Mouse (Mus musculus) urinary bladder, adult 18-20 months (tissue): ENCODE measurements around the gene Gm9918.

Experiments used
- DNase-seq, 2 experiments: peaks; one replicate each; pipeline ENCODE4 v3.0.0; 2022; ENCODE audit warnings: low spot score in 2 of 2, mixed read lengths in 2 of 2

The Gm9918 gene

DNA sequence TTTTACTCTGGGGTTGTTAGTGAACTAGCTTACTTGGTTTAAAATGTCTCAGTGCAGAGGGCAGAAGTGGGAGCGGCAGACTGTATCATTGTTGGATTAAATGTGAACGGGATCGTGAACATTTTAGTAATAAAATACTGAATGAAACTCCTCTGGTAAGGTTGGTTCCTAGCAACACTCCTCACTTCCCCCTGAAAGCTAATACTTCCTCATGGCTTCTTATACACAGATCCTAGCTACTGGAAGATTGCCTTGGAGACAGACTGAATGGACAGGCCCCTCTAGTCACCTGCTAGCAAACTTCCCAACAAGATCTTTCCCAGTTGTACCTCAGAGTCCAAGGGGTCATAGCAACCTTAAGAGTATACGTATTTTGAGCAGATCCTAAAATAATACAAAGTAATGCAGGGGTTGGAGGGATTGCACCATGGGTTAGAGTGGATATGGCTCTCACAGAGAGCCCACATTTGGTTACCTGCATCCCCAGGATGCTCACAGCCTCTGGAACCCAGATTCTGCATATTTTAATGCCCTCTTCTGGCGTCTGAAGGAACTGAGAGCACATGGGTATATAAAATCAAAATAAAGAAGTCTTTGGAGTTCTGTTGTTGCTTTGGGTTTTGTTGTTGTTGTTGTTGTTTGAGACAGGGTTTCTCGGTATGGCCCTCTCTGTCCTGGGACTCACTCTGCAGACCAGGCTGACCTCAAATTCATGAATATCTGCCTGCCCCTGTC is 3.8 kb downstream of the Gm9918 start:
- no peak for DNase-seq

DNA sequence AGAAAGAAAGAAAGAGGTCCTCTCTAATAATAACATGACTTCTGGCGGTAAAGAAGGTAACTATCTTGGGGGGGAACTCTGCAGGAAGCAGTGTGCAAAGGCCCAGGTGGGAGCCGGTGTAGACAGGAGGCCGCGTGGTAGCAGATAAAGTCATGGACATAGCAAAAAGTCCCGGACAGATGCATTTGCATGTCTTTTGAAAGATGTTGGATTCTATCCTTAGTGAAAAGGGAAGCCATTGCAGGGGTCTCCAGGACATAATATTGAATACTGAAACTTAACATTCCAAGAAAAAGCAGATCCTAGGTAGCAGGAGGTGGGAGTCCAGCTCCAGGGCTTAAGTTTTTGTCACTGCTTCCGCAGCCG is 8.3 kb downstream of the Gm9918 start:
- no peak for DNase-seq

DNA sequence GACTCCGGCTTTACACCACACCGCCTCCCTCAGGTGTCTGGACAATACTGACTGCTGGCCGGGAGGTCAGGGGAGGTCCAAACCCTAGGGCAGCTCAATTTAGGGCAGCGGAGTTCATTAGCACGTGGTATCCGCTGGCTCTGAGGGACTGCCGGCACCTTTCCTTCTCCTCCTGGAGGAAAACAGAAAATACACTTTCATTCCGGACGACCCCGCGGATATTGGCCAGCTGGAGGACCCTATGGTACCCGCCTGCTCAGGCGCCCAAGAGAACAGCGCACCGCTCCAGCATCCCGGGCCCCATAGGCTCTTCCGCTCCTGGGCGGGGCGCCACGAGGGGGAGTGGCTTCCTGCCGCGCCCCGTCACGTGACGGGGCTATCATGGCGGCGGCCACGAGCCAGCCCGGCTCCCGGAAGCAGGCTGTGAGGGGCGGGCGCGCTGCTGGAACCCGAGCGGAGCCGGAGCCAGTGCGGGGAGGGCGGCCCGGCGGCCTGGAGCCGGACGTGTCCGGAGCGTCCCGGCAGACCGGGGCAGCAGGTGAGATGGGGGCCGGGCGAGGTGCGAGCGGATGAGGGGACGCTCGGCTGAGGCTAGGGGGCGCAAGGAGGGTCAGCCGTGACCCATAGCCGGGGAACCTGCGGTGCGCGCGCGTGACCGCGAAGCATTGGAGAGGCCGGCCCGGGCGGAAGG is 8.9 kb downstream of the Gm9918 start, which contains the start of gene Mfsd5:
Gene Mfsd5 (plus strand): TSS at position 363 of the 691 bp plus-strand sequence.
- DNase-seq: peak; percentile 80 to 81

DNA sequence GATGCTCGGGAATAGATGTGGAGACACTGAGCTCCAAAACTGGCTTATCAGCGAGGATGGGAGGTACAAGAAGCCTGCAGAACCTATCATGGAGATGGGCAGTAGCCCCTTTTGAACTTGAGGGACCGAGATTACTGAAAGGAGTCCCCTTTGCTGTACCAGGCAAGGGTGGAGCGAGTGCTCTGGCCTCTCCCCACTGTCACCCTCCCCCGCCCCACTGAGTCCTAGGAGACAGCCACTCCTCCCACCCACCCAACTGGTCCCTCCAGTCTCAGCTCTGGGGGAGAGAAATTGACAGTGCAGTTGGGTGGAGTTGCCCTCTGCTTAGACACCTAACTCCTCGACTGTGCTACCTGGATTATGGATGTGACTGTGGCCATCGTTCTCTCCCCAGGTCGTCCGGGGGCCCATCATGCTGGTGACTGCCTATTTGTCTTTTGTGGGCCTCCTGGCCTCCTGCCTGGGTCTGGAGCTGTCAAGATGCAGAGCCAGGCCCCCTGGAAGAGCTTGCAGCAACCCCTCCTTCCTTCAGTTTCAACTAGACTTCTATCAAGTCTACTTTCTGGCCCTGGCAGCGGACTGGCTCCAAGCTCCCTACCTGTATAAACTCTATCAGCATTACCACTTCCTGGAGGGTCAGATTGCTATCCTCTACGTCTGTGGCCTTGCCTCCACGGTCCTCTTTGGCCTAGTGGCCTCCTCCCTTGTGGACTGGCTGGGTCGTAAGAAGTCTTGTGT is 9.6 kb downstream of the Gm9918 start:
- peak in 1 of 2 experiments; percentile 31 for DNase-seq

DNA sequence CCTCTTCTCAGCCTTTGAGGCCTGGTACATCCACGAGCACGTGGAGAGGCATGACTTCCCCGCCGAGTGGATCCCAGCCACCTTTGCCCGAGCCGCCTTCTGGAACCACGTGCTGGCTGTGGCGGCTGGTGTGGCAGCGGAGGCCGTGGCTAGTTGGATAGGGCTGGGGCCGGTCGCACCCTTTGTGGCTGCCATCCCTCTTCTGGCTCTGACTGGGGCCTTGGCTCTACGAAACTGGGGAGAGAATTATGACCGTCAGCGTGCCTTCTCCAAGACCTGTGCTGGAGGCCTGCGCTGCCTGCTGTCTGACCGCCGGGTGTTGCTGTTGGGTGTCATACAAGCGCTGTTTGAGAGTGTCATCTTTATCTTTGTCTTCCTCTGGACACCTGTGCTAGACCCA is 10.3 kb downstream of the Gm9918 start:
- peak in 1 of 2 experiments; percentile 16 for DNase-seq

DNA sequence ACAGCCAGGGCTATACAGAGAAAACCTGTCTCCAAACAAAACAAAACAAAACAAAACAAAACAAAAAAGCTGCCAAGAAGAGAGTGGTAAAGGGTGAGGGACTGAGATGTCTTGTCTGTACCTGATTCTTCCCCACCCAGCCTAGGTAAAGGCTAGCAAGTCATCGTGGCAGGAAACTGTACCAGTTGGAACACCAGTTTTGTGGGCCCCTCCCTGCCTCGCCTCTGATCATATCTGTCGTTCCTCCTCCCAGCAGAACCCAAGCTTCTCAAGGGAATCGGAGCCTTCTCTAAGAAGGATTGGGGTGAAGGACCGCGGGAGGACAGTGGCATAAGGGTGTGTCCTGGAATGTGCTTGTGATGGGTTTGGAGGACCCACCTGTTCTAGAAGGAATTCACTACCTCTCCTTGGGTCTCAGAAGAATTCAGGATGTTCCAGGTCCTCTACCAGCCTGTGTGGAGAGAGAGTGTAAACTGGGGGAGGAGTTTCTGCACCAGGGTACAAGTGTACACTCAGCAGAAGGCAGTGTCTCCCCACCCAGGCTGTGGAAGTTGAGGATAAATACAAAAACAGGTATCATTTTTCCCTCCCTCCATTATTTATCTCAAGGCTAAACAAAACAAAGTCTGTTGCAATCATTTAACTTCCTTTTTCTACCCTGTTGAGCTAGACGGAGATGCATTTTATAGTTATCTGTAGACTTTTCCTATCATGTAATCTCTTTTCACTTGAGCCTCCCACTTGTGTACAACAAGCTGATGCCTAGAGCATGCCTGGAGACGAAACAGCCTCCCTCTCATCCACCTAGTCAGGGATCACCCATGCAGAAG is 12.3 kb downstream of the Gm9918 start:
- peak in 1 of 2 experiments; percentile 64 for DNase-seq

DNA sequence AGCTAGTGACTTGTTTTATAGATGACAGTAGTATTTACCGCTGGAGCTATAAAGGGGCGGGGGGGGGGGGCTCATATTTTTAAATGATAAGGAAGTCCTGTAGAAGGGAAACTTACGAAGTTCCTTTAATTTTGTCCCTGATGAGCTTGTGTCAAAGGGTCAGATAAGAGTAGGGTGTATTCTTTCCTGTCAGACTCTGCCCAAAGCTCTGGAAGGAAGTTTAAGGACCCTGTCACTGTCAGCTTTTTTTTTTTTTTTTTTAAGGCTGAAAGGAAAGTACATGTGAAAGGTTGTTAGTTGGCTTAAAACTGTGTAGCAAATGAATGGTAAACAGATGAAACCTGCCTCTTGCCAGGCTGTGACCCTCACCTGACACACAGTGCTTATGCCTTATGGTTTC is 13.3 kb downstream of the Gm9918 start:
- no peak for DNase-seq

DNA sequence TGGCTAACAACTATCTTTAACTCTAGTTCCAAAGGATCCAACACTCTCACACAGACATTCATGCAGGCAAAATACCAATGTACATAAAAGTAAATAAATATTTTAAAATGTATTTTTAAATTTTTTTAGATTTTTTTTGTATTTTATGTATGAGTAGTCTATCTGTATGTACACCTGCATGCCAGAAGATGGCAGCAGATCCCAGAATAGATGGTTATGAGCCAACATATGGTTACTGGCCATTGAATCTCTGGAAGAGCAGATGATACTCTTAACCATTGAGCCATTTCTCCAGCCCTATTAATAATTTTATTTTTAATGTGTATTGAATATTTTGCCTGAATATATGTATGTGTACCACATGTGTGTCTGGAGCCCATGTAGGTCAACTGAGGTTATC is 17.0 kb downstream of the Gm9918 start:
- DNase-seq: no peak

DNA sequence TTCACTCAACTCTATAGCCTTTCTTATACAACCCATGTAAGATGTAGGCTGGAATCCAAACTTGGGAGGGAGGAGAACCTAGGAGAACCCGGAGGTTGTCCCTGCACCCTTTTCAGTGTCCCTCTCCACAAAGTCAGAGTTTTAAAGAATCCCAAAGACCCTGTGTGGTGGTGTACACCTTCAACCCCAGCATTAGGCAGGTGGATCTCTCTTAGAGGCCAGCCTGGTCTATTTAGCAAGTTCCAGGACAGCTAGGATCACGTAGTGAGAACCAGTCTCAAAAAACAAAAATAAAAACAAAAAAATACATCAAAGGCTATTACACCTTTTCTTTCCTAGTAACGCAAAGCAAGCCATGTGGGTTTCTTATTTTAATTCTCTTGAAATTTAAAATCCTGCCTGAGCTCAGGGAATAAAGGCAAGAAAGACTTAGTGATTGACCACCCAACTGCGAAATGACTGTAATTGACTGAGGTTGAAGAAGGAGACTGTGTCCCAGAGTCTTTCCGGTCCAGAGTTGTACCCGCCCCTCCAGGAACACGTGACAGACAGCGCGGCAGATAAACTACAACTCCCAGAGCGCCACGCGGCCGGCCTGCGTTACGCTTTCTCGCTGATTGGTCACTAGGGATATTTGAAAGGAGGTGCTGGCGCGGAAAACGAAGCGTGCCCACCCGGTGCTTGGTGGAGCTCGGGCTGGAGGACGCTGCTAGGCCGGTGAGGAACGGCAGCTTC is 25.4 kb downstream of the Gm9918 start, which contains the start of gene Espl1:
Gene Espl1 (plus strand): TSS at position 634 of the 735 bp plus-strand sequence.
- peak; percentile 89 to 92 for DNase-seq

DNA sequence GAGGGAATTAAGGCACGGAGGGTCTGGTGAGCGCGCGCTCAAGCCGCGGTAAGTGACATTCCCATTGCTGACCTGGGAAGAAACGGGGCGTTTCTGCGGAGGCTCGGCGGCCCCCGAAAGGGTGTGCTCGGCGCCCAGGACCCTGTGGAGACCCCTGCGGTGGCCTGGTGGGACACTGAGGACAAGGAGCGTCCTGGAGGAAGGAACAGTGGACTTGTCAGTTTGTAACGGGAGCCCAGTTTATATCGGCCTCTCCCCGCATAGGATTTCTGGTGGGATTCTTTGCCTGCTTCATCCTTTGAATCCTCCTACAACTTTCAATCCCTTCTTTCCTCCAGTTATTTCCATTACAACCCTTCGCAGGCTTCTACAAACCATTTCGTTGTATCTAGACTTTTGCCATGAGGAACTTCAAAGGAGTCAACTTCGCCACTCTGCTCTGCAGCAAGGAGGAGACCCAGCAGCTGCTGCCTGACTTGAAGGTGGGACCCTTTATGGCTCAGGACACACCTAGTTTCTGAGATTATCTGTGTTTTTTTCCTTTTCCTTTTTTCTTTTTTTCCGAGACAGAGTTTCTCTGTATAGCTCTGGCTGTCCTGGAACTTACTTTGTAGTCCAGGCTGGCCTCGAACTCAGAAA is 26.1 kb downstream of the Gm9918 start:
- no peak for DNase-seq

DNA sequence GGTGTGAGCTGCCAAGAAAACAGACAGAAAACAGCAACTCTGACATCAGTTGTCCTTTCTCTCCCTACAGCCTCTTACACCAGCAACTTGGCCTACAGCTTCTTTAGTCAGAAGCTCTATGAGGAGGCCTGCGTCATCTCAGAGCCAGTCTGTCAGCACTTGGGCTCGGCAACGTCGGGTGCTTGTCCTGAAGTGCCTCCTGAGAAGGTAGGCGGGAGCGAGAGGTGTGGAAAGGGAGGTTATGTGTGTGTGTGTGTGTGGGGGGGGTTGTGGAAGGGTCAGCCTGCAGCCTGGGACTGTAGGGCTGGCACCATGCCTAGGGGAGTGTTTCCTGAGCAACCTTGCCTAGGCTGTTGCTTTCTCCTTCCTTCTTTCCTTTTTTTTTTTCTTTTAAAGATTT is 32.2 kb downstream of the Gm9918 start:
- no peak for DNase-seq

DNA sequence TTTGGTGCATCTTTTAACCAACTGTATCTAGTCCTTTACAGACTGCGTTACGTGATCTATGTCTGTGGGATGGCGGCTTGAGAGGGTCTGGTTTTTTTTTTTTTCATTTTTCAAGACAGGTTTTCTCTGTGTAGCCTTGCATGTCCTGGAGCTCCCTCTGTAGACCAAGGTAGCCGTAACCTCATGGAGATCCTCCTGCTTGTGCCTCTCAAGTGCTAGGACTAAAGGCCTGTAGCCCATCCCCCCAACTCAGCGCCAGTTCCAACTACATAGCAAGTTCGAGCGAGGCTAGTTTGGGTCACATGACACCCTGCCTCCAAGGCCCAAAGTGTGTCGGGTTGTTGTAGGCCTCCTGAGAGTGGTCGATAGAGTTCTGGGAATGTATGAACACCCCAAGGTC is 38.4 kb downstream of the Gm9918 start:
- no peak for DNase-seq

DNA sequence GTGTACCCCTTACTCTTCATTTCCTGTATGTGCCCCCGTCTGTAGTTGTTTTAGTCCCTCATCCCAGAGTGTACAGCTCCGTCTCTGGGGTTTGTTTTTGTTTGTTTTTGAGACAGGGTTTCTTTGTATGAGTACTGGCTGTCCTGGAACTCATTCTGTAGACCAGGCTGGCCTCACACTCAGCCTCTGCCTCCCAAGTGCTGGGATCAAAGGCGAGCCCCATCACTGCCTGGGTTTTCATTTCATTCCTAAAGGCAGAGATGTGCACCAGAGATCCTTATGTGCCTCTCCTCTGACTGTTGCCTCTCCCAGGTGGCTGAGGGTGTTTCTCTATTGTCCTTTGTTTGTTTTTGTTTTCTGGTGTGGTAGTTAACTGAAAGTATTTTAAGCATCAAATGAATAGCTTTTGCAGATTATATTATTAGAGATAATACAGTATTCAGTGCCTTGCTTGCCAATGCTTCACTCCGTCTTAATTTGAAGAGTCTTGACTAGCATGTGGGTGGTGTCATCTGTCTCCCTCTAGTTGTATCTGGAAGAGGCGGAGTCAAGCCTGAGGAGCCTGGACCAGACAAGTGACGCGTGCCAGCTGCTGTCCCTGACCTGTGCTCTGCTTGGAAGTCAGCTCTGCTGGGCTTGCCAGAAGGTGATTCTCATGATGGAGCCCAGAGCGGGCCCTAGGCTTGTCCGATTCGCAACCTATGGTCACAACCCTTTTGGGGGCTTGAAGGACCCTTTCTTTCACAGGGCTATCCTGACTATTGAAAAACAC is 39.9 kb downstream of the Gm9918 start:
- peak in 1 of 2 experiments; percentile 27 for DNase-seq

DNA sequence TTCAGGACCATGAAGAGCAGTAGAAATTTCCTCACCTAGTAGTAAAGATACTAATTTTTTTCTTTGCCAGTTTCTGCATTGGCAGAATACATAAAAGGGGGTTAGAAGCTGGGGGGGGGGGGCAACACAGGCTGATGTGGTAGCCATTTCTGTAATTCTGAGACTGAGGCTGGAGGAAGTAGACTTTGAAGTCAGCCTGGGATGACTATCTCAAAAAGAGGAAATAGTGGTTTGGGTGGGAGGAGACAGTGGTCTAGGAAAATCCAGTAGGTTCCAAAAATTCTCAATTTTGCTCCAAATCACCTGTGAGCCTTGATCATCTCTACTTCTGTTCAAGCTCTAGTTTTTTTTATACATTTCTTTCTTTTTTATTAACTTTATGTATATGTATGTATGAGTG is 41.1 kb downstream of the Gm9918 start:
- DNase-seq: no peak

DNA sequence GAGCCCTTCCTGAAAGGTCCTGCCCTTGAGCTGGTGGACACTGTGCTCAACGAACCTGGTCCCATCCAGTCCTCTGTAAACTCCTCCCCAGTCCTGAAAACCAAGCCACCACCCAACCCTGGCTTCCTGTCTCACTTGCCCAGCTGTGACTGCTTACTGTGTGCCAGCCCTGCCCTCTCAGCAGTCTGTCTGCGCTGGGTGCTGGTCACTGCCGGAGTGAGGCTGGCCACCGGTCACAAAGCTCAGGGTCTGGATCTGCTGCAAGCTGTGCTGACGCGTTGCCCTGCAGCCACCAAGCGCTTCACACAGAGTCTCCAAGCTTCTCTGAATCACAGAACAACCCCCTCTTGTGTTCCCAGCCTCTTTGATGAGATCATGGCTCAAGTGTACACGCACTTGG is 44.9 kb downstream of the Gm9918 start:
- DNase-seq: no peak

DNA sequence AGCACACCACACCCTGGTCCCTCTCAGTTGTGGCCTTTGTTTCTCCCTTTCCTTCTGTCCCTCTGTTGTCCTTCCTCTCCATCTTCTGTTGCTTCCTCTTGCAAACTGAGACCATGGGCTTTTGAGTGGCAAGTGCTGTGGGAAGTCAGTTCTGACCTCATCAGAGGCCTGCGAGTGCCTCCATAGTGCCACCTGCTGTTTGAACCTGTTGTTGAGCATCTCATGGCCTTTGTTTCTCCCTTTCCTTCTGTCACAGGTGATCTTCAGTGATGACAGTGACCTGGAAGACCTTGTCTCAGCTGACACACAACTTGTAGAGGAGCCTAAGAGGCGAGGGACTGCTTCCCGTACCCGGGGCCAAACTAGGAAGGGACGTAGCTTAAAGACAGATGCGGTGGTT is 45.9 kb downstream of the Gm9918 start:
- peak; percentile 36 to 37 for DNase-seq
